Mouse (Mus musculus): Measurements from ENCODE around the gene Olfr986. TPM values are rescaled to one million over a fixed set of nuclear protein-coding genes. Genes with fewer than 3 reads are reported as not detected.

Olfr986 gene
- polyA plus RNA-seq, 1 experiment from 2014 or later, result not detected

DNA sequence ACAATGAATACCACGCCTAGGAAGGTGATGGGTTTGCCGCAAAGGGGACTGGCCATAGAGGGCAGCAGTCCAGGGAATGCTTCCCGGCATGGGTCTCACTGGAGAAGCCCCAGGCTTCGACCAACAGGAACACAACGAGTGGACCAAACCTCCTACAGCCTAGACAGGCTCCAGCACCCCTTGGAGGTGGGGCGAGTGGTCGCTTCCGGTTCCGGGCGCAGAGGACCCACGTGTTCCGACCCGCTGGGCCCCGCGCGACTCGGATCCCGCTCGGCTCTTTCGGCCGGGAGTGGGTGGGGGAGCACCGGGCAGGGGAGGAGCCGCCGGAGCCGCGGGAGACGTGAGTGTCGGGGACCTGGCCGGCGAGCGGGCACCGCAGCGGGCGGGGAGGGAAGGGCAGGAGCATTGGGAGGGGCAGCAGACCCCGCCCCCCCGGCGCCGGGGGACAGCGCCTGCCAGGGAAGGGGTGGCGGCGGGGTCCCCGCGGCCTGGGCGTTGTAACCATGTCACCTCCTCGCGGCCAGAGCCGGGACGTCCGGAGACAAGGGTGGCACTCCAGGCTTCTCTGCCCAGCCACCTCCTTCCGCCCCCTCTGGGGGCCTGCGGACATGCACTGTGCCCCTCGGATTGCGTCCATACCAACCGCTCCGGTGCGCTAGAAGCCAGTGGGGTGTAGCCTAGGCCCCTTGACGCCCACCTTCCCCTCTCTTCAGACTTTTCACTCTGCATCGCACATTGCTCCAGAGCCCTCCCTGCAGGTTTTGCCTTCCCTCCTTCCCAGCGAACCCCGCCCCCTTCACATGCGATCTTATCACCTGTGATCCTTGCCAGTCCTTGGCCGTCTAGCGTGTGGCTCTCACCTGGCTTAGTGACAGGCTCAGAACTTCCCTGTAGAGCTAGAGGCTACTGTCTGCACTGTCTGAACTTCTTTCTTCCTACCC lies 11.6 kb downstream of the Olfr986 start, which contains the start of gene Zfp202:
TSS of gene Zfp202 (plus strand) at position 219 of the 941 bp plus-strand sequence.
- peak within 1 kb of the TSS; percentile 55 for H3K4me2 ChIP-seq
- H3K4me1 ChIP-seq (ENCODE audit: control insufficient read depth, insufficient read depth, low read length), result peaks cover 6% of the 10 kb centered on the region; the same call in 1 of the 2 replicates
- H3K9ac ChIP-seq (ENCODE audit: low read length), result peak within 1 kb of the TSS; percentile 70
- H3K9me3 ChIP-seq (ENCODE audit: control insufficient read depth, low read length), result no peaks in the 10 kb centered on the region
- no peak within 1 kb of the TSS for H3K27ac ChIP-seq (ENCODE audit: low read depth, low read length)
- no peaks in the 10 kb centered on the region for H3K36me3 ChIP-seq (ENCODE audit: control insufficient read depth, insufficient read depth, low read length)
- DNase-seq (ENCODE audit: low spot score, missing footprints) (peak; percentile 98), ATAC-seq (ENCODE audit: low FRiP score) (peak; percentile 99)
- H3K4me3 ChIP-seq (ENCODE audit: low read depth, low read length), result peak within 1 kb of the TSS; percentile 77
- no peaks in the 10 kb centered on the region; the same call in 1 of the 2 replicates for H3K27me3 ChIP-seq (ENCODE audit: control insufficient read depth, insufficient read depth, low read length)
- under 1% methylated on average over 58 of the region's 63 CpGs for WGBS

DNA sequence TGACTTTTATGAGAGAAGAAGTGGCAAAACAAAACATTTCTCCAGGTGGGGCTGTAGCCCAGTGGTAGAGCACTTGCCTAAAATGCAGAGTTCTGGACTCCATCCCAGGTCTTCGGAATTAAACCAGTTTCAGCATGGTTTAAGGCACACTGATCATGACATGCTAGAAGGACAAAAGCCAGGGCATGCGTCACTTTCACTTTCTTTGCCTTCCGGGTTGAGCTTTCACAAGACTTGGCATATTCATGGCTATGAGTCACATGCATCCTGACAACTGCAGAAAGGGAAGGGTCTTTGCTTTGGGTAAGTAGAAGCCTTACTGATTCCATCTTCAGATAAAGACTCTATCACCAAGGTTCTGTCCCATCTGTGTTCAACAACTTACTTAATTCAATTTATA lies 15.3 kb downstream of the Olfr986 start:
- Histone ChIP-seq H3K4me3 (ENCODE audit: low read depth, low read length) (no peak overlapping the region), H3K36me3 (ENCODE audit: control insufficient read depth, insufficient read depth, low read length) (no peaks in the 10 kb centered on the region), H3K9ac (ENCODE audit: low read length) (no peak overlapping the region), H3K4me2 (no peak overlapping the region), H3K27me3 (ENCODE audit: control insufficient read depth, insufficient read depth, low read length) (no peaks in the 10 kb centered on the region), H3K9me3 (ENCODE audit: control insufficient read depth, low read length) (no peaks in the 10 kb centered on the region), H3K27ac (ENCODE audit: low read depth, low read length) (no peak overlapping the region), H3K4me1 (ENCODE audit: control insufficient read depth, insufficient read depth, low read length) (peaks cover 6% of the 10 kb centered on the region; the same call in 1 of the 2 replicates)
- 92% methylated on average over 3 of the region's 3 CpGs for WGBS
- DNase-seq (ENCODE audit: low spot score, missing footprints) (no peak), ATAC-seq (ENCODE audit: low FRiP score) (no peak)

DNA sequence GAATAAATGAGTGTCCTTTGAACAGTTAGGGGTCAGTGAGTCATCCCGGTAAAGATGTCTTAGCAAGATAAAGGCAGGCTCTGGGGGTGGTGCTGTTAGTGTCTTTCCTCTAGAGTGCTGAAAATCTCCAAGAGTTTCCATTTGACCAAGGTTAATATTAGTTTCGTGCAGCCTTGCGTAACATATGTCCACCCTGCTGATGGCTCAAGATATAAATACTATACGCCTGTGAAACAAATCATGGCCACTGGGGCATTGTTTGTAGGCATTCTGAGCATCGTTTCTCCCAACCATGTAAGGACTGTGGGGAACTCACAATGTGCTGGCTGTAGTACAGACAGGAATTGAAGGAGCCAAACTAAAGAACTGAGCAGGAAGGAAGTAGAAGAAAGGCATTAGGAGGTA lies 25.8 kb downstream of the Olfr986 start:
- H3K4me2 ChIP-seq, result no peak overlapping the region
- no peak for ATAC-seq (ENCODE audit: low FRiP score)
- H3K4me3 ChIP-seq (ENCODE audit: low read depth, low read length), result no peak overlapping the region
- no peaks in the 10 kb centered on the region for H3K4me1 ChIP-seq (ENCODE audit: control insufficient read depth, insufficient read depth, low read length)
- no peaks in the 10 kb centered on the region for H3K9me3 ChIP-seq (ENCODE audit: control insufficient read depth, low read length)
- H3K27me3 ChIP-seq (ENCODE audit: control insufficient read depth, insufficient read depth, low read length), result no peaks in the 10 kb centered on the region
- H3K9ac ChIP-seq (ENCODE audit: low read length), result no peak overlapping the region
- 82% methylated on average over 5 of the region's 5 CpGs for WGBS
- no peak for DNase-seq (ENCODE audit: low spot score, missing footprints)
- H3K36me3 ChIP-seq (ENCODE audit: control insufficient read depth, insufficient read depth, low read length), result peaks cover 17% of the 10 kb centered on the region
- H3K27ac ChIP-seq (ENCODE audit: low read depth, low read length), result no peak overlapping the region

DNA sequence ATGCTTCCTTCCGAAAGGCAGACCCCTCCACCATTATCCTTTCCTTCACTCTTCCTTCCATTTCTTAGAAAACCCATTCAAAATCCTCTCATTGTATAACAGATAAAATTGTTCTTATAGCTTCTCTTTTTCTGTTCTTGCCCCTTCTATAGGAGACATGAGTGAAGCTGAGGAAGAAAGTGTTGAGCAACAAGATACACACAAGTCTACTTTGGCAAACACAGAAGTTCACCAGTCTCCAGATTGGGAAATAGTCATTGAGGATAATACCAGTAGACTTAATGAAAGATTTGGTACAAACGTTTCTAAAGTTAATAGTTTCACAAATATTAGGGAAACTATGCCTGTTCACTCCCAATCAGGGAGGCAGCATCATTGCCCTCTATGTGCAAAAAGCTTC lies 30.0 kb downstream of the Olfr986 start:
- H3K27ac ChIP-seq (ENCODE audit: low read depth, low read length), result no peak overlapping the region
- H3K9me3 ChIP-seq (ENCODE audit: control insufficient read depth, low read length), result no peaks in the 10 kb centered on the region
- H3K9ac ChIP-seq (ENCODE audit: low read length), result no peak overlapping the region
- DNase-seq (ENCODE audit: low spot score, missing footprints), result peak; percentile 31
- H3K4me1 ChIP-seq (ENCODE audit: control insufficient read depth, insufficient read depth, low read length), result no peaks in the 10 kb centered on the region
- ATAC-seq (ENCODE audit: low FRiP score), result no peak
- peaks cover 21% of the 10 kb centered on the region for H3K36me3 ChIP-seq (ENCODE audit: control insufficient read depth, insufficient read depth, low read length)
- 95% methylated on average over 2 of the region's 2 CpGs for WGBS
- H3K4me2 ChIP-seq, result no peak overlapping the region
- H3K27me3 ChIP-seq (ENCODE audit: control insufficient read depth, insufficient read depth, low read length), result no peaks in the 10 kb centered on the region
- H3K4me3 ChIP-seq (ENCODE audit: low read depth, low read length), result no peak overlapping the region

DNA sequence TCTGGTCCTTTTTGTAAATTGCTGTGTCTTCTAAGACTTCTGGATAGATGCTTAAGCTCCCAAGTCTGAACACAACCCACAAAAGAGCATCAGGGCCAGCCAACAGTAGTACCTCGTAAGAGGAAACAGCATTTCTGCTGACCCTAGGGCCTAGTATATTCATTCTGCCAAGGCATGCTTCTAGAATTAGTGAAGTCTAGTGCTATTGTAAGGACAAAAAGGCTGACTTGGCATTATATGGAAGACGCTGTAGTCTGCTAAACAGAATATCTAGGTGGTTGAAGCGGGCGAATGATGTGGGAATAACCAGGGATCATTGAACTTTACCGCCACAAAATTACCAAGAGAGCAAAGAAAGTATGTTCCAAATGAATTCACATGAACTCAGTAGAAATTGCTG lies 33.3 kb downstream of the Olfr986 start:
- WGBS, result 97% methylated on average over 5 of the region's 5 CpGs
- DNase-seq (ENCODE audit: low spot score, missing footprints) (peak; percentile 17), ATAC-seq (ENCODE audit: low FRiP score) (no peak)
- Histone ChIP-seq H3K27ac (ENCODE audit: low read depth, low read length) (no peak overlapping the region), H3K27me3 (ENCODE audit: control insufficient read depth, insufficient read depth, low read length) (no peaks in the 10 kb centered on the region), H3K36me3 (ENCODE audit: control insufficient read depth, insufficient read depth, low read length) (peaks cover 10% of the 10 kb centered on the region; the same call in 1 of the 2 replicates), H3K9me3 (ENCODE audit: control insufficient read depth, low read length) (no peaks in the 10 kb centered on the region), H3K4me1 (ENCODE audit: control insufficient read depth, insufficient read depth, low read length) (no peaks in the 10 kb centered on the region), H3K9ac (ENCODE audit: low read length) (no peak overlapping the region), H3K4me2 (no peak overlapping the region), H3K4me3 (ENCODE audit: low read depth, low read length) (no peak overlapping the region)

DNA sequence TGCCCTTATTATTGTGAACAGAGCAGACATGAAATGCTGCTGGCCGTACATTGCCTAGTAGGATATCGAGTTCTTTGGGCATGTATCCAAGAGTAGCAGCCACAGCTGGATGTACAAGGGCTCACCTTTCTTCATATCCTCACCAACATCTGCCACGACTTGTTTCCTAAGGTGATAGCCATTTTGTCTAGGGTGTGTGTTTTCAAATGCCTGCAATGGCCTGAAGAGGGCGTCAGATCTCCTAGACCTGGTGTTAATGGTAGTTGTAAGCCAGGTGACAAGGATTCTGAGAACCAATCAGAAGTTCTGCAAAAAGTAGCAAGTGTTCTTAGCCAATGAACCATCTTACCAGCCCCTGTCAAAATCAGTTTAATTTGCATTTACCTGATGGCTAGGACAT lies 35.9 kb downstream of the Olfr986 start:
- Histone ChIP-seq H3K36me3 (ENCODE audit: control insufficient read depth, insufficient read depth, low read length) (peaks cover 3% of the 10 kb centered on the region; the same call in 1 of the 2 replicates), H3K27ac (ENCODE audit: low read depth, low read length) (no peak overlapping the region), H3K4me3 (ENCODE audit: low read depth, low read length) (no peak overlapping the region), H3K9ac (ENCODE audit: low read length) (no peak overlapping the region), H3K27me3 (ENCODE audit: control insufficient read depth, insufficient read depth, low read length) (no peaks in the 10 kb centered on the region), H3K9me3 (ENCODE audit: control insufficient read depth, low read length) (no peaks in the 10 kb centered on the region), H3K4me2 (no peak overlapping the region), H3K4me1 (ENCODE audit: control insufficient read depth, insufficient read depth, low read length) (no peaks in the 10 kb centered on the region)
- DNase-seq (ENCODE audit: low spot score, missing footprints), result no peak
- ATAC-seq (ENCODE audit: low FRiP score), result no peak
- 76% methylated on average over 4 of the region's 4 CpGs for WGBS

DNA sequence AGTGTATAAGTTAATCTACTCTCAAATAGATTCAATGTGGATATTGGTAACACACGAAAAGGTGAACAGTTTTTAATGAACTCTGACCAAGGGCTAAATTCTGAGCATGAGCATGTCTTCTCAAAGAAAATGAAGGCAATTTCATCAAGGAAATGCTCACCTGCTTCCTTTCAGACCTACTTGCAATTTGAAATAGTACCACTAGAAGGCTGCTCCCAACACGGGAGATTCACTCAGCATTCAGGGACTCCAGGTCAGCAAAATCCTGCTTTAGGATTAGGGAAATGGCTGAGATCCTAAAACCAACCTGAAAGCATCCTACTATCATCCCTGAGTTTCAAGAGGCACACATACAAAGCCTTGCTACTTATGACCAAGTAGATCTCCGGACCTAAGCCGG lies 43.6 kb downstream of the Olfr986 start:
- no peaks in the 10 kb centered on the region for H3K9me3 ChIP-seq (ENCODE audit: control insufficient read depth, low read length)
- DNase-seq (ENCODE audit: low spot score, missing footprints) (no peak), ATAC-seq (ENCODE audit: low FRiP score) (no peak)
- no peak overlapping the region for H3K9ac ChIP-seq (ENCODE audit: low read length)
- H3K4me1 ChIP-seq (ENCODE audit: control insufficient read depth, insufficient read depth, low read length), result no peaks in the 10 kb centered on the region
- no peak overlapping the region for H3K4me2 ChIP-seq
- 73% methylated on average over 4 of the region's 4 CpGs for WGBS
- H3K27ac ChIP-seq (ENCODE audit: low read depth, low read length), result no peak overlapping the region
- no peaks in the 10 kb centered on the region for H3K27me3 ChIP-seq (ENCODE audit: control insufficient read depth, insufficient read depth, low read length)
- no peak overlapping the region for H3K4me3 ChIP-seq (ENCODE audit: low read depth, low read length)
- no peaks in the 10 kb centered on the region for H3K36me3 ChIP-seq (ENCODE audit: control insufficient read depth, insufficient read depth, low read length)

DNA sequence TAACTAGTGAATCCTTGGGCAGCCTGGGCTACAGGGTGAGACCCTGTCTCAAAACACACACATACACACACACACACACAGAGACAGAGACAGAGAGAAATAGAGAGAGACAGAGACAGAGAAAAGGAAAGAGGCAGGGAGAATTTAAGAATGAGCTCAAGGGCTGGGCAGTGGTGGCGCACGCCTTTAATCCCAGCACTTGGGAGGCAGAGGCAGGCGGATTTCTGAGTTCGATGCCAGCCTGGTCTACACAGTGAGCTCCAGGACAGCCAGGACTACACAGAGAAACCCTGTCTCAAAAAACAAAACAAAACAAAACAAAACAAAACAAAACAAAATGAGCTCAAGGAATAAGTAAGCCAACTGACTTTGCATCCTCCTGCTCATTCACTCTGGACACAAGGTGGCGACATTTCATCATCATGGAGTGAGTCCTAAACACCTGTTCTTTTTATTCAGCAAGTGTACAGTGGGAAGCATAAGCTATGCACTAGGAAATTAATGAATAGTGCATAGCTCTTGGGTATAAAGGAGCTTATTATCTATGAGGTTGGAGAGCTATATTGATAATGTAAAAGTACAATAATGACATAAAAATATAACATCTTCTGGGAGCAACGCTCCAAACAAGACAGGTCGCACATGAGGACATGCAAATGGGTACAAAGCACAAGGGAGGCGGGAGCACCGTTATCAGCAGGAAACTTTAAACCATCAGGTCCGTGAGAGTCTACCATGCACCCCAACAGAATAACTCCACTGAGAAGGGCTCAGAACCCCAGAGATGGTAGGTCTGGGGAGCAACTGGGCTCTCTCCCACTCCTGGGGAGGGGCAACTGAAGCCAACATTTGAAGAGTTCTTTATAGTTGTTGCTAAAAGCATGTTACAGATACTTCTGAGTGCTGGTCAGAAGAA lies 47.4 kb downstream of the Olfr986 start:
- Histone ChIP-seq H3K4me2 (no peak overlapping the region), H3K9me3 (ENCODE audit: control insufficient read depth, low read length) (no peaks in the 10 kb centered on the region), H3K9ac (ENCODE audit: low read length) (no peak overlapping the region), H3K27me3 (ENCODE audit: control insufficient read depth, insufficient read depth, low read length) (no peaks in the 10 kb centered on the region), H3K4me1 (ENCODE audit: control insufficient read depth, insufficient read depth, low read length) (no peaks in the 10 kb centered on the region), H3K27ac (ENCODE audit: low read depth, low read length) (no peak overlapping the region), H3K36me3 (ENCODE audit: control insufficient read depth, insufficient read depth, low read length) (no peaks in the 10 kb centered on the region), H3K4me3 (ENCODE audit: low read depth, low read length) (no peak overlapping the region)
- ATAC-seq (ENCODE audit: low FRiP score) (peak; percentile 84), DNase-seq (ENCODE audit: low spot score, missing footprints) (peak; percentile 92)
- WGBS, result 74% methylated on average over 10 of the region's 10 CpGs
